Mouse (Mus musculus): Measurements from ENCODE around the gene Zscan20. TPM values are rescaled to one million over a fixed set of nuclear protein-coding genes. Genes with fewer than 3 reads are reported as not detected.
"Not testable (repeated sequence)": the region's sequence is repeated elsewhere in the genome, so short reads cannot be mapped to it uniquely, and the experiment has no call there.

Gene Zscan20
- polyA plus RNA-seq, 1 experiment: 2.5 TPM

DNA sequence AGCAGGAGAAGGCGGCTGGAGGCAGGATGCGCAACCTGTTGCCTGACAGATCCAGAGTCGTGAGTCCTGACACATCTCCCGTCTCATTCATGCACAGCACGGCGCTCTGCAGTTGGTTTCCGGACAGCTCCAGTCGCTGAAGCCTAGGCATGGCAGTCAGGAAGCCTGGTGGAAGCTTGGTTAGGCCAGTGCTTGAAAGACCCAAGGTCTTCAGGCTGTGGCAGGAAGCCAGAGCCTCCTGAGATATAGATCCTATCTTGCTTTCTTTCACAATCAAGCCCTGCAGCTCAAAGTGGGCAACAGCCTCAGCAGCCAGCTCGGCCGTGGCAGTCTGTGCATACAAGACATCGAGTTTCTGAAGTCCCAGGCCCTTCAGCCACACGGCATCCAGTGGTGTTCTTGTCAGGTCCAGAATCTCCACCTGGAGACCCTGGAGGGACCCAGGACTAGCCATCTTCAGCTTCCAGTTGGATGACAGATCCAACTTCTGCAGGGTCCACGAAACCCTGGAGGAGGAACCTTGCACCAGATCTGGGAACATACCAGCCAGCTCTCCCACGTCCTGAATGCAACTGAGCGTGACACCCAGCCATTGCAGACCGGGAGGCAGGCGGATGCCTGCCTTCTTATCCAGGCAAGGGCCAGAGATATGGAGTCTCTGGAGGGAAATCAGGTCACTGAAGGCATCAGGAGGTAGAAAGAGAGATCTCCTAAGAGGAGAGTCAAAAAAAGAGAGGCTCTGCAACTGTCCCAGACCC lies 7.6 kb upstream of the Zscan20 start:
- H3K4me1 ChIP-seq (ENCODE audit: control insufficient read depth, insufficient read depth, low read length): peaks cover 12% of the 10 kb centered on the region
- no peak for TF ChIP-seq POLR2A (IDR thresholded peaks at IDR 0.05; ENCODE audit: borderline replicate concordance, low read depth, low read length)
- TF ChIP-seq CTCF (IDR thresholded peaks at IDR 0.05; ENCODE audit: low read depth, low read length): no peak
- no peak overlapping the region for H3K27ac ChIP-seq (ENCODE audit: insufficient read depth, low read depth, low read length)
- no peak overlapping the region for H3K4me3 ChIP-seq (ENCODE audit: insufficient read depth, low read length)

DNA sequence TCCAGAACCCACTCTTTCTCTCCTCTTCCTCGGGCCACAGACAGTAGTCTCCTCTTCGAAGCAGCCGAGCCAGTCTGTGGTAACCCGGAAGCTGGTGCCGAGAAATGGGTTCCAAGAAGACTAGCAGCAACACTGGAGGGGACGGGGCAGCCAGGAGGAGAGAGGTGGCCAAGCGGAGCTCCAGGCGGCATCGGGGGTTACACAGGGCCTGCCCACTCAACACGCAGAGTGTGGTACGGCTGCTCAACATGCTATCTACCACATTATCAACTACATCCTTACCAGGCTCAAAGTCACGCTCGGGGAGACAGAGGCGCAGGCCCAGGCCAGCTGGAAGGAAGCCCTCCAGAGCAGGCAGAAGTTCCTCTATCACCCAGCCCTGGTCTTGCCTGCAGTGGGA lies 5.9 kb upstream of the Zscan20 start:
- no peak overlapping the region for H3K4me3 ChIP-seq (ENCODE audit: insufficient read depth, low read length)
- H3K4me1 ChIP-seq (ENCODE audit: control insufficient read depth, insufficient read depth, low read length): peaks cover 12% of the 10 kb centered on the region
- no peak for TF ChIP-seq POLR2A (IDR thresholded peaks at IDR 0.05; ENCODE audit: borderline replicate concordance, low read depth, low read length)
- TF ChIP-seq CTCF (IDR thresholded peaks at IDR 0.05; ENCODE audit: low read depth, low read length): no peak
- H3K27ac ChIP-seq (ENCODE audit: insufficient read depth, low read depth, low read length): no peak overlapping the region

DNA sequence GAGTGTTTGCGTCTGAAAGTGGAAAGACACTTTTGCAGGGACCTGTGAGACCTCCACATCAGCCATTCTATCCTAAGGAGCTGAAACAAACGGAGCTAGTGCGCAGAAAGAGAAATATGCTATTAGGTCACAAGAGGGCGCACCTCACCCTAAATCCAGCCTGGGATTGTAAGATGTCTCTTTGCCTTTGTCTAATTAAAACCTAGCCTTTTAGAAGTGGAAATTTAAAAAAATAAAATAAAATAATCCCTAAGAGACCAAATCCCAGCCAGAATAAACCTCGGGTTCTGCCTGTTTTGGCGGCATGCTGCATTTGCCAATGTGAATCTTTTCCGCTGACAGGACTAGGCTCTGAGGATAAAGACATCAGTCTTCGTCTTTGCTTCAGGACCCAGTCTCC lies 3.4 kb upstream of the Zscan20 start:
- TF ChIP-seq POLR2A (IDR thresholded peaks at IDR 0.05; ENCODE audit: borderline replicate concordance, low read depth, low read length): no peak
- TF ChIP-seq CTCF (IDR thresholded peaks at IDR 0.05; ENCODE audit: low read depth, low read length): no peak
- peaks cover 14% of the 10 kb centered on the region for H3K4me1 ChIP-seq (ENCODE audit: control insufficient read depth, insufficient read depth, low read length)
- H3K4me3 ChIP-seq (ENCODE audit: insufficient read depth, low read length): no peak overlapping the region
- no peak overlapping the region for H3K27ac ChIP-seq (ENCODE audit: insufficient read depth, low read depth, low read length)

DNA sequence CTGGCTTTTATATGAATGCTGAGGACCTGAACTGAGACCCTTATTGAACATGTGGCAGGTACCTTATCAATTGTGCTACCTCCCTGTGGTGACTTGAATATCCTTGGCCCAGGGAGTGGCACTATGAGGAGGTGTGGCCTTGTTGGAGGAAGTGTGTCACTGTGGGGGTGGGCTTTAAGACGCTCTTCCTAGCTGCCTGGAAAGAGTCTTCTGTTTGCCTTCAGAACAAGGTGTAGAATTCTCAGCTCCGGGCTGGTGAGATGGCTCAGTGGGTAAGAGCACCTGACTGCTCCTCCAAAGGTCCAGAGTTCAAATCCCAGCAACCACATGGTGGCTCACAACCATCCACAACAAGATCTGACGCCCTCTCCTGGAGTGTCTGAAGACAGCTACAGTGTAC lies 1.8 kb upstream of the Zscan20 start:
- H3K27ac ChIP-seq (ENCODE audit: insufficient read depth, low read depth, low read length); H3K4me1 ChIP-seq (ENCODE audit: control insufficient read depth, insufficient read depth, low read length); H3K4me3 ChIP-seq (ENCODE audit: insufficient read depth, low read length): not testable (repeated sequence)

DNA sequence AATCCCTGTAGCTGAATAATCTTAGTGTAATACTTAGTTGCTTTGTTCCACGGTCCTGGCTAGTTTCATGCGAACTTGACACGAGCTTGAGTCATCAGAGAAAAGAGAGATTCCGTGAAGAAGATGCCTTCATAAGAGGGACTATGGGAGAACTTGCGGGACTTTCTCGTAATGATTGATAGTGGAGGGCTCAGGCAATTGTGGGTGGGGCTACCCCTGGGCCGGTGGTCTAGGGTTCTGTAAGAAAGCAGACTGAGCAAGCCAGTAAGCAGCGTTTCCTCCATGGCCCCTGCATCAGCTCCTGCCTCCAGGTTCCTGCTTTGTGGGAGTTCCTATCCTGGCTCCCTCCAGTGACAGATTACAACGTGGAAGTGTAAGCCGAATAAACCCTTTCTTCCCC lies 808 bp upstream of the Zscan20 start:
- H3K27ac ChIP-seq (ENCODE audit: insufficient read depth, low read depth, low read length): no peak overlapping the region
- TF ChIP-seq POLR2A (IDR thresholded peaks at IDR 0.05; ENCODE audit: borderline replicate concordance, low read depth, low read length) (no peak), CTCF (IDR thresholded peaks at IDR 0.05; ENCODE audit: low read depth, low read length) (no peak)
- H3K4me1 ChIP-seq (ENCODE audit: control insufficient read depth, insufficient read depth, low read length): peaks cover 7% of the 10 kb centered on the region
- no peak overlapping the region for H3K4me3 ChIP-seq (ENCODE audit: insufficient read depth, low read length)

DNA sequence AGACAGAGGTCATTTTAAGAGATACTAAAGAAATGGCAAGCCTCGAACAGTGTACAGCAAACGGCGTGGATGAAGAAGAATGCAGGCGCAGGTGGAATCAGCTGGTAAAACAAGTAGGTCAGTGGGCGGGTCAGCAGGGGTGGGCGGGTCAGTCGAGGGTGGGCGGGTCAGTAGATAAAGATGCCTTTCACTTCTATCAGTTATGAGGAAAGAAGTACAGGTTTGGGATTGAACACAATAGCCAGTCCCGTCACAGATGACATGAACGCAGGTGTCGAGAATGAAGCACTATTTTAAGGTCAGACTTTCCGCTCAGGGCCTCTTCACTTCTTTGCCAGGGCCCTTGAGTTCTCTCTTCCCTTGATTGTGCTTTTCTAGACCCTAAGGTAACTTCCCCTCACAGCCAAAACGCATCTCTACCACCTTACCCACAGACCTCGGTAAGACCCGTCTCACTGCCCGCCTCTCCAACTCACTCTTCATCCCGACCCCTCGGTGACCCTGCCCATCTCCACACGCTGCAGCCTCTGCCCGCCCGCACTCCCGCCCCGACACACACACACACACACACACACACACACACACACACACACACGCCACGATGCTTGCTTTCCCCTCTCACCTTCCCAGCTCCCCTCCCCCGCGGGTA lies 498 bp downstream of the Zscan20 start:
- Histone ChIP-seq H3K4me3 (ENCODE audit: insufficient read depth, low read length) (peak overlapping the region; percentile 97), H3K27ac (ENCODE audit: insufficient read depth, low read depth, low read length) (no peak overlapping the region), H3K4me1 (ENCODE audit: control insufficient read depth, insufficient read depth, low read length) (peaks cover 7% of the 10 kb centered on the region)
- TF ChIP-seq POLR2A (IDR thresholded peaks at IDR 0.05; ENCODE audit: borderline replicate concordance, low read depth, low read length): no peak
- TF ChIP-seq CTCF (IDR thresholded peaks at IDR 0.05; ENCODE audit: low read depth, low read length): no peak

DNA sequence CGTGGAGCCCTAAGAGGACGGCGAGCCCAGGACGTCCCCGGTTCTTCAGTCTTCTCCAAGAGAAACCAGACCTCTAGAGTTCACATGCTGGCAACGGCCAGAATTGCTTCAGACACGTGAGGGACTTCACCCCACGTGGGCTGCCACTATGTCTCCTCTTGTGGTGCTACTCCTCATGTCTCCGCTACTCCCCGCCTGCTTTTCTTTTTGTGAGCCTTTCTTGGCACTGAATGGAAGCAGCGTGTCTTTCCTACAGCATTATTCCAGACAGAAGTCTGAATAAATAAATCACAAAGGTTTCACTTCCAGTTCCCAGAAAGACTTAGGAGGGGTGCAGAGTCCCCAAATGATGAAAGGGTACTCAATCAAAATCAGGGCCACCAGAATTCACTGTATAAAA lies 2.2 kb downstream of the Zscan20 start:
- Histone ChIP-seq H3K4me1 (ENCODE audit: control insufficient read depth, insufficient read depth, low read length) (peaks cover 7% of the 10 kb centered on the region), H3K4me3 (ENCODE audit: insufficient read depth, low read length) (no peak overlapping the region), H3K27ac (ENCODE audit: insufficient read depth, low read depth, low read length) (no peak overlapping the region)
- TF ChIP-seq POLR2A (IDR thresholded peaks at IDR 0.05; ENCODE audit: borderline replicate concordance, low read depth, low read length) (no peak), CTCF (IDR thresholded peaks at IDR 0.05; ENCODE audit: low read depth, low read length) (no peak)

DNA sequence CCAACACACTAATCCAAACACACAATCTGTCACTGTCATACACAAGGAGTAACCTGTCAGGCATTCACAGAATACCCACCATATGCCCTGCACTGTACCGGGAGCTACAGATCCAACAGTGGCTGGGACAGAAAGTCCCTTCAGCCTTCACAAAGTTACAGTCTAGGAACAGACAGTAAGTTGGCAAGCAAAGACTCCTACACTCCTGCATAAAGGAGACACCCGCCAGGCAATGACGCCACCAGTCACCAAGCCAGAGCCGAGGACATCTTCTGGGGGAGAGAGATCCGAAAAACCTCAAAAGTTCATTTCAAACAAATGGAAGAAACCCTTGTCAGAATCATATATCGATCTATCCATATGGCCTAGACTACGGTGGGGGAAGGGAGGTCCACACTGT lies 3.3 kb downstream of the Zscan20 start:
- Histone ChIP-seq H3K4me3 (ENCODE audit: insufficient read depth, low read length) (no peak overlapping the region), H3K27ac (ENCODE audit: insufficient read depth, low read depth, low read length) (no peak overlapping the region), H3K4me1 (ENCODE audit: control insufficient read depth, insufficient read depth, low read length) (peaks cover 7% of the 10 kb centered on the region)
- TF ChIP-seq POLR2A (IDR thresholded peaks at IDR 0.05; ENCODE audit: borderline replicate concordance, low read depth, low read length) (no peak), CTCF (IDR thresholded peaks at IDR 0.05; ENCODE audit: low read depth, low read length) (no peak)

DNA sequence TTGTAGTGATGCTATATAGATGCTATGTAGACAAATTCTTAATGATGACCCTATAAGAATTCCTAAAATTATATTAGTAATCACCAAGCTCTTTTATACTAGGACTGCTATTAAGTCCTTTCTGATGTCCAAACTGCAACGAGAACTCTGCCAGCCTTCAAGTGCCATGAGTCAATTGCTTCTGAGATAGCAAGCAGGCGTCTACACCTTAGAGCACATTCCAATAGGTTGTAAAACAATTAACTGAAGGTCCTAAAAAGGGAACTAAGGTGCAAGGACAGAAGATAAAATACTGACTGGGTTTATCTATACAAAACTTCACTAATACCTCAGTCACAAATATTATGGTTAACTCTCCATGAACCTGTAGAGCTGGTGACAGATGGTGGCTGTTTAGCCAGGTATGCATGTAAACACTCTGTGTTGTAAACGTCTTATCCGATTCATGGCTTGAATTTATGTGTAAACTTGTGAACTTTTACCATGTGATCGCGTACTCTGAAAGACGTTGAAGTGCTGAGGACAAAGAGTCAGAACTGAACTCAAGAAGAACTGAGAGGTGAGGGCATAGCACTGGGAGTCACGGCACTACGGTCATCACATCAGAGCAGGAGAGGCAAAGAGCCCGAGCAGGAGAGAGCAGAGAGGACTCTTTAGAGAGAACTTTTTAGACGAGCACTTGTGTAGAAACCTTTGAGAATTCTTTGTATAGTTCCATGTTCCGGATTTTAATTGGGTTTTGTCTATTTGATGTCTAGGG lies 11.9 kb downstream of the Zscan20 start:
- Histone ChIP-seq H3K4me3 (ENCODE audit: insufficient read depth, low read length) (no peak overlapping the region), H3K27ac (ENCODE audit: insufficient read depth, low read depth, low read length) (no peak overlapping the region), H3K4me1 (ENCODE audit: control insufficient read depth, insufficient read depth, low read length) (peaks cover 4% of the 10 kb centered on the region)
- TF ChIP-seq CTCF (IDR thresholded peaks at IDR 0.05; ENCODE audit: low read depth, low read length) (no peak), POLR2A (IDR thresholded peaks at IDR 0.05; ENCODE audit: borderline replicate concordance, low read depth, low read length) (no peak)

DNA sequence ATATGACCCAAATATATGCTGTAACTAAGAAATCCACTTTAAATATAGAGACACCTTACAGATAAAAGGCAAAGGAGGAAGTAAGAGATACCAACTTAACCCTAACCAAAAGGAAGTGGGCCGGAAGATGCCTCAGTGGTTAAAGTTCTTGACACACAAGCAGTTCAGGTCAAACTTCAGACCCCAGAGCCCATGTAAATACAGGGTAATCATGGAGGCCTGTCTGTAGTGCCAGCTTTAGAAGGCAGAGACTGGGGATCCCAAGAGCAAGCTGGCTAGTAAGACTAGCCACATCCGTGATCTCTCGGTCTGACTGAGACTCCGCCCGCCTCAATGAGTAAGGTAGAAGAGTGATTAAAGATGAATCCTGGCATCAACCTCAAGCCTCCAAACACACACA lies 15.8 kb downstream of the Zscan20 start:
- TF ChIP-seq CTCF (IDR thresholded peaks at IDR 0.05; ENCODE audit: low read depth, low read length): no peak
- no peak for TF ChIP-seq POLR2A (IDR thresholded peaks at IDR 0.05; ENCODE audit: borderline replicate concordance, low read depth, low read length)
- Histone ChIP-seq H3K27ac (ENCODE audit: insufficient read depth, low read depth, low read length) (no peak overlapping the region), H3K4me1 (ENCODE audit: control insufficient read depth, insufficient read depth, low read length) (peaks cover 4% of the 10 kb centered on the region), H3K4me3 (ENCODE audit: insufficient read depth, low read length) (no peak overlapping the region)
